ENCODE assay signal across 16 mouse cellular contexts in the genomic region with DNA sequence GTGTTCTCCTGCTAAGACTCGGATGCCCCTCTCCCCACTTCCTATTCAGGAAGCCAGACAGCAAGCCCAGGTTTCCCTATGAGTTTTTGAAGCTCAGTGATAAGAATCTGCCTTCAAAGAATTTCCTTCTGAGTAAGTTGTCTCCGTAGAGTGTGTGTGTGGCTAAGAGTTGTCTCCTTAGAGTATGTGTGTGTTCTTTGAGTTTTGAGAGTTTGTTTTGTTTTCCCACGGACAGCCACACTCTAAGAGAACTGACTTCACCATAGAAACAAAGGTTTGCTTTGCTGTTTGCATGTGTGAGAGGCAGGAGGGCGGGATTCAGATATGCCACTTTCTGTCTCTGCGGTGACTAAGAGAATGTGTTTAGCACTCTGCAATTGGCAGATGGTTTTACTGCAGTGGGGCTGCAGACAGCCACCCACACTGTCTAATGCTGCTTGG. TPM values are rescaled to one million over a fixed set of nuclear protein-coding genes. Genes with fewer than 3 reads are reported as not detected.
DNase-seq lines count a peak whose midpoint lies in the region; ATAC-seq lines count a peak whose summit lies in the region.
"Had no signal": no experiment of that assay in that cellular context is flagged by ENCODE, and none has a peak within 500 bp of the region (broad histone marks: within the 10 kb centered on the region; RNA-seq: fewer than 3 reads in every experiment).

No protein-coding gene starts in this region.

- no peak overlapping the region for H3K9ac ChIP-seq in hindbrain, embryonic 13.5 days
- H3K9ac ChIP-seq in hindbrain, embryonic 11.5 days (ENCODE audit: low read depth, low read length): no peak overlapping the region
- H3K9ac ChIP-seq: liver, embryonic 13.5 days had no signal

- H3K4me2 ChIP-seq in hindbrain, embryonic 13.5 days: no peak overlapping the region
- no peak overlapping the region for H3K4me2 ChIP-seq in hindbrain, embryonic 11.5 days (replicated peaks; ENCODE audit: low read depth, low read length)
- H3K4me2 ChIP-seq: liver, embryonic 13.5 days had no signal

- peaks cover 19% of the 10 kb centered on the region for H3K36me3 ChIP-seq in hindbrain, embryonic 13.5 days
- no peaks in the 10 kb centered on the region for H3K36me3 ChIP-seq in hindbrain, embryonic 11.5 days (ENCODE audit: control insufficient read depth, insufficient read depth, low read length)
- H3K36me3 ChIP-seq: liver, embryonic 13.5 days had no signal

- DNase-seq in hindbrain, embryonic 11.5 days (ENCODE audit: low spot score): no peak
- peak; percentile 53 for DNase-seq in right cerebral cortex, adult 18-20 months
- DNase-seq in right cerebral cortex, postnatal 4 days: no peak
- DNase-seq in brain, adult 2 months (ENCODE audit: low read depth, low spot score): peak; percentile 82
- peak; percentile 53 for DNase-seq in naive thymus-derived CD4-positive, alpha-beta T cell, adult 2 months (ENCODE audit: low read depth)
- DNase-seq in gastrocnemius, adult 18-20 months (ENCODE audit: low spot score): no peak
- DNase-seq: adrenal gland, adult 8-10 months; heart, postnatal 14 days; kidney, adult 9 months; liver, embryonic 13.5 days had no signal

- H3K27me3 ChIP-seq in hindbrain, embryonic 13.5 days: no peaks in the 10 kb centered on the region
- no peaks in the 10 kb centered on the region for H3K27me3 ChIP-seq in hindbrain, embryonic 11.5 days (ENCODE audit: control insufficient read depth, insufficient read depth, low read length)
- H3K27me3 ChIP-seq: liver, embryonic 13.5 days; megakaryocyte, embryonic 14.5 days had no signal

- no peak for ATAC-seq in hindbrain, embryonic 13.5 days (ENCODE audit: low FRiP score)
- no peak for ATAC-seq in hindbrain, embryonic 11.5 days (ENCODE audit: low FRiP score)
- no peak for ATAC-seq in megakaryocyte, adult 5-6 weeks (ENCODE audit: poor library complexity, severe bottlenecking)
- ATAC-seq: forebrain, embryonic 16.5 days had no signal

- 74% methylated on average over 5 of the region's 5 CpGs for WGBS in hindbrain, embryonic 13.5 days
- WGBS in hindbrain, embryonic 11.5 days: 77% methylated on average over 5 of the region's 5 CpGs

- peaks cover 3% of the 10 kb centered on the region; the same call in 1 of the 2 replicates for H3K4me1 ChIP-seq in hindbrain, embryonic 13.5 days (replicated peaks)
- no peaks in the 10 kb centered on the region for H3K4me1 ChIP-seq in hindbrain, embryonic 11.5 days (replicated peaks; ENCODE audit: control insufficient read depth, insufficient read depth, low read length)
- H3K4me1 ChIP-seq: liver, embryonic 13.5 days had no signal

- no peak overlapping the region for H3K4me3 ChIP-seq in hindbrain, embryonic 13.5 days
- no peak overlapping the region for H3K4me3 ChIP-seq in hindbrain, embryonic 11.5 days (ENCODE audit: low read depth, low read length)
- H3K4me3 ChIP-seq: liver, embryonic 13.5 days; megakaryocyte, embryonic 14.5 days had no signal

- H3K9me3 ChIP-seq in hindbrain, embryonic 13.5 days: no peaks in the 10 kb centered on the region
- no peaks in the 10 kb centered on the region for H3K9me3 ChIP-seq in hindbrain, embryonic 11.5 days (ENCODE audit: control insufficient read depth, low read length)
- H3K9me3 ChIP-seq: liver, embryonic 13.5 days had no signal

- peak overlapping the region; percentile 3; the same call in 1 of the 2 replicates for H3K27ac ChIP-seq in hindbrain, embryonic 13.5 days
- H3K27ac ChIP-seq in hindbrain, embryonic 11.5 days (ENCODE audit: low read depth, low read length): no peak overlapping the region
- H3K27ac ChIP-seq: liver, embryonic 13.5 days had no signal

RNA-seq across cellular contexts. Expression of gene Defb48, which starts 56.2 kb away (rescaled TPM):
- not detected in 2 replicates for polyA plus RNA-seq in hindbrain, embryonic 13.5 days (2015; fragmentation: Nextera tagmentation; extraction: Ambion mirVana)
- polyA plus RNA-seq in hindbrain, embryonic 11.5 days (2014; fragmentation: Nextera tagmentation; extraction: Ambion mirVana): not detected in 2 replicates
- not detected in 2 replicates for total RNA-seq in megakaryocyte, adult 5-6 weeks (2015)
- total RNA-seq in megakaryocyte, adult 5-6 weeks (2017): not detected in 2 replicates
- total RNA-seq in gastrocnemius, adult 18-20 months (2021): not detected
- total RNA-seq: adrenal gland, adult 8-10 months; heart, postnatal 14 days had no signal
- polyA plus RNA-seq: C2C12; forebrain, embryonic 16.5 days; liver, embryonic 13.5 days; stomach, embryonic 16.5 days had no signal

Comparison
In these comparisons a context has a peak if more than half of its experiments do, and no peak if none do; other contexts are left out.
1. DNase-seq: peak in right cerebral cortex, adult 18-20 months (single experiment), brain, adult 2 months (single experiment) and naive thymus-derived CD4-positive, alpha-beta T cell, adult 2 months (single experiment); none in hindbrain, embryonic 11.5 days (single experiment), right cerebral cortex, postnatal 4 days (single experiment) and gastrocnemius, adult 18-20 months (single experiment).